18 mouse cellular contexts compared by ENCODE assay signal in the genomic region with DNA sequence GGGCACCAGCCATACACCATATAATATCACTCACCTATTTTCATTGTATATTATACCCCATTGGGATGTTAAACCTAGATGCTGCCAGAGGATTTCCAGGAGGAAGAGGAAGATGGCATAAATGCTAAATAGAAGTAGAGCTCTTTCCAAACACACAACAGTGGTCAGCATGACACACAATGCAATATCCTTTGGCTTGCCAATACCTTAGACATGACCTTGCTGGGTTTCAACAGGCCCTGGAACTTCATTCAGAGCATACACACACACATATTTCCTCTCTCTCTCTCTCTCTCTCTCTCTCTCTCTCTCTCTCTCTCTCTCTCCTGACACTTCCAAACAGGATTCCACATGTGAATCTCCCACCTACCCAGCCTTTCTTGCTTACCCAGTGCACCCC.
"Had no signal": no experiment of that assay in that cellular context is flagged by ENCODE, and none has a peak within 500 bp of the region (broad histone marks: within the 10 kb centered on the region; RNA-seq: fewer than 3 reads in every experiment).

No protein-coding gene starts in this region.

- ATAC-seq: hindbrain, embryonic 16.5 days; inflammation-experienced regulatory T-cells, adult 6 months; intestine, embryonic 15.5 days; intestine, postnatal 0 days; liver, embryonic 12.5 days had no signal

- DNase-seq: gastrocnemius, postnatal 14 days; gastrocnemius, postnatal 36 days; heart, adult 2 months; heart, postnatal 14 days; heart, postnatal 4 days; kidney, adult 18-20 months; kidney, adult 8-10 months; kidney, postnatal 10 days; kidney, postnatal 25 days; kidney, postnatal 4 days; layer of hippocampus, adult 9-11 months; layer of hippocampus, postnatal 36 days; left cerebral cortex, postnatal 4 days had no signal
